Mouse (Mus musculus) embryonic fibroblast, embryonic 13.5 days (primary cell): ENCODE data around the gene Pnma1.

Source experiments
- CTCF ChIP-seq: IDR thresholded peaks from 2 replicates; pipeline ENCODE4 v1.5.1; 2011; ENCODE audit warnings: mild to moderate bottlenecking, control low read depth, low read length, moderate library complexity, borderline replicate concordance; ENCODE audit not compliant: insufficient read depth
- POLR2A ChIP-seq: IDR thresholded peaks from 2 replicates; pipeline ENCODE4 v1.6.1; 2011; ENCODE audit warnings: low read depth, mild to moderate bottlenecking, control low read depth, low read length, moderate library complexity

DNA sequence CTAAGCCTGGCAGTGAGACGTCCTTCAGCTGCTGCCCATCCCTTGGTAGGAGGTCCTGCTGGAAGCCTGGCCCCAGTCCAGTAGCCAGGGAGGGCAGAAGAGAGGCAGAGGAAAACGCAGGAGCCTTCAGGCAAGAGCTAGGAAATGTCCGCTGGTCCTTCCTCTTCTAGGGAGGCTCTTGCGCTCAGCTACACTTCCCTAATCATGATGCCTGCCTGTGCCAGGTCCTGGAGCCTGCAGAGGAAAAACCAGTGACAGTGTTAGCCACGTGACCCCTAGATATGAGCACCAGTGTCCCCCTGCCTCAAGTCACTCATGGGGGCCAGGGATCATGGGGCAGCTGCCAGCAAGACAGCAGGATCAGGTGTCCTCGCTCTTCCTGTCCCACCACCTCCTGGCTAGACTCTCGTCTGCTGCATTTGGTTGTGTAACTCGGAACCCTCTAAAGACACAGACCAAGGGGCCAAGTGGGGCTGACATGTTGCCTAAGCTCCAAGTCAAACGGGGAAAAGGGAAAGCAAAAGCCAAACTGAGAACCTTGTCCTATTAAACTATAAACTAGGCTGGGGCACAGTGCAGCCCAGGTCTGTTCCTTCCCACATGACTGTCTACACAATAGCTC is 26.0 kb upstream of the Pnma1 start:
- TF ChIP-seq POLR2A (no peak), CTCF (no peak)
